Mouse (Mus musculus) limb, embryonic 10.5 days (tissue): ENCODE results near the gene Mus81. TPM values are rescaled to one million over a fixed set of nuclear protein-coding genes. Genes with fewer than 3 reads are reported as not detected.
A peak's percentile ranks its signal among the peaks of the same experiment; 100 is the strongest.

Experiments
- DNase-seq: peaks from one replicate; pipeline ENCODE4 v3.0.0-alpha.2; 2017; ENCODE audit warnings: low spot score
- H3K27ac ChIP-seq: fragments of 300-500 bp; sonication (generic); 2 replicates; pipeline ENCODE4 v1.5.1; 2016; ENCODE audit warnings: mild to moderate bottlenecking
- H3K27me3 ChIP-seq: fragments of 300-500 bp; sonication (generic); 2 replicates; pipeline ENCODE4 v1.6.1; 2016; ENCODE audit warnings: low read depth, mild to moderate bottlenecking; ENCODE audit not compliant: poor library complexity, severe bottlenecking
- H3K36me3 ChIP-seq: fragments of 300-500 bp; sonication (generic); 2 replicates; pipeline ENCODE4 v1.6.1; 2016; ENCODE audit warnings: mild to moderate bottlenecking, moderate library complexity
- H3K4me1 ChIP-seq: fragments of 300-500 bp; sonication (generic); 2 replicates; pipeline ENCODE4 v1.6.1; 2016
- H3K4me3 ChIP-seq: fragments of 300-500 bp; sonication (generic); 2 replicates; pipeline ENCODE4 v1.5.1; 2016; ENCODE audit warnings: mild to moderate bottlenecking, moderate library complexity
- H3K9me3 ChIP-seq: fragments of 300-500 bp; sonication (generic); replicated peaks from 2 replicates; pipeline ENCODE4 v1.6.1; 2016; ENCODE audit warnings: mild to moderate bottlenecking
- WGBS: fragments of 180-500 bp; shearing (Covaris S2); methylation state at CpG from one replicate; pipeline ENCODE4 v1.1.7; 2016; 5-methylcytosine and 5-hydroxymethylcytosine counted together
- polyA plus RNA-seq: library from polyadenylated mRNA; unstranded; fragments of >200 nt; fragmentation: Nextera tagmentation; extraction: Ambion mirVana; gene quantifications from 2 replicates; pipeline ENCODE4 v1.2.1, GENCODE M21; 2016

Mus81 gene
- polyA plus RNA-seq, 1 experiment from 2014 or later, result 40.4 TPM

DNA sequence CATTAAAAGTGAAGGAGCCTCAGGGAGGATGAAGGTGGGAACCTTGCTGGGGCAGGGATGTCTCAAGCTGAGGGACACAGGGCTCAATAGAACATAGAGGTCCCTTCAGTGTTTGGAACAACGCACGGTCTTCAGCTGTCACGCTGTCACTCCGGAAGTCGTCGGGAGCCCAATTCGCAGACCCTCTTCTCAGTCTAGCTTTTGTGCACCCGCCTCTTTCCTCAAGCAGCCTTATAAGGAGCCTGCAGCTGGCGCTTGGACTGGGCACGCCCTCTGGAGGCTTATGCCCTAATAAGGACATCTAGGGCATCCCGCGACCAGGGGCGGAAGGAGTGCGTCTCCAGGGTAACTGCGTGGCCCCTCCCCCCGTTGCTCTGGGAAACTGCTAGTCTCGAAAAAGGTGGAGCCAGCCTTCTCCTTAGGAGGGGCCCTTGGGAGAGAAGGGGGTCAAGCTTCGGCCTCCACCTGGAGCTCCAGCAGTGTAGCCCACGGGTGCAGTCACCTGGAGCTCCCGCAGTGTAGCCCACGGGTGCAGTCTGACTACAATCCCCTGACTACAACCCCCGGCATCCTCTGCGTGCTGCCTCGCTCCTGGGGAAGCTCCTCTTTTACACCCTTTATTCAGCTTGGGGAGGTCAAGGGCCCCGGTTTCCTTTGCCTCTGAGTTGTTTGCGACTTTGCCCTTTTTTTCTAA is 823 bp upstream of the Mus81 start:
- peak; percentile 98 for DNase-seq
- H3K9me3 ChIP-seq, result no peaks in the 10 kb centered on the region
- peak overlapping the region; percentile 97 for H3K27ac ChIP-seq
- peaks cover 41% of the 10 kb centered on the region for H3K4me1 ChIP-seq
- H3K36me3 ChIP-seq, result peaks cover 53% of the 10 kb centered on the region
- H3K4me3 ChIP-seq, result peak overlapping the region; percentile 97
- H3K27me3 ChIP-seq, result no peaks in the 10 kb centered on the region
- under 1% methylated on average over 26 of the region's 26 CpGs for WGBS

GRCm38 (mm10) chr19:5486771-5487170 is 1.4 kb downstream of the Mus81 start:
- no peaks in the 10 kb centered on the region for H3K9me3 ChIP-seq
- peak overlapping the region; percentile 97; the same call in 1 of the 2 replicates for H3K27ac ChIP-seq
- no peaks in the 10 kb centered on the region for H3K27me3 ChIP-seq
- peak overlapping the region; percentile 97 for H3K4me3 ChIP-seq
- WGBS, result 90% methylated on average over 4 of the region's 4 CpGs
- DNase-seq, result no peak
- H3K36me3 ChIP-seq, result peaks cover 53% of the 10 kb centered on the region
- H3K4me1 ChIP-seq, result peaks cover 35% of the 10 kb centered on the region

DNA sequence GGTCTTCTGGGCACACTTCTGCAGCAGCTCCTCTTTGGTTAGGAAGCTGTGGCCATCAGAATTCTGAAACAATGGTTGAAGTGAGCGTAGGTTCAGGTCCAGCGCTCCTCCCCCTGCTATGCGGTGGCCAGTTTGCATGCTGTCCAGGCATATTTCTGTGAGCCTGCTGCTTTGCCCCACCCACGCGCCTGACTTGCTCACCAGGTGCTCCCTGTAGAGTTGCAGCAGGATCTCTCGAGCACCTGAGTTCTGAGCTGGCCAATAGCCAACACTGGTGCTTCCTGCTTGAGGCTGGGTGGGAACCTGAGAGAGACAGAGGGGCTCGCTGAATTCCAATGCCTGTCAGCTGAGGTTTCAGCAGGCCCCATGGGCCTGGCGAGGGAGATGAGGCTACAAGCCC is 1.9 kb downstream of the Mus81 start:
- Histone ChIP-seq H3K4me1 (peaks cover 34% of the 10 kb centered on the region), H3K27ac (no peak overlapping the region), H3K9me3 (no peaks in the 10 kb centered on the region), H3K36me3 (peaks cover 56% of the 10 kb centered on the region), H3K27me3 (no peaks in the 10 kb centered on the region), H3K4me3 (peak overlapping the region; percentile 97)
- no peak for DNase-seq
- WGBS, result 93% methylated on average over 8 of the region's 8 CpGs

DNA sequence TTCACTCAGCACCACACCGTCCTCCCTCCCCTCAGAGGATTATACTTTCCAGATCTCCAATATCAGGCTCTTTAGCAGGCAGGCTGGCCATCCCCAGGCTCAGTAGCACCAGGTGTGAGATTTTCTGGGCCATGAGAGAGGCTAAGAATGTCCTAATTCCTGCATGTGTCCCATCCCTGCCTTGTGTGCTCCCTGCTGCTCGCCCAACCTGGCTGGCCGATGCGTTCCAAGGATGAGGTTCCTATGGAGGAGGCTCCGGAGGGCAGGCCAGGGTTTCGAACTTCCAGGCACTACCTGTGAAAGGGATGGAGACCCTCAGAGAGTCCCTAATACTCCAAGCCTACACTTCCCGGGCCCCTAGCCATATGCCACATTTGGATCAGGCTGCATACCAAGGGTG is 2.4 kb downstream of the Mus81 start:
- H3K27ac ChIP-seq, result no peak overlapping the region
- peaks cover 61% of the 10 kb centered on the region for H3K36me3 ChIP-seq
- no peaks in the 10 kb centered on the region for H3K27me3 ChIP-seq
- H3K9me3 ChIP-seq, result no peaks in the 10 kb centered on the region
- no peak for DNase-seq
- 93% methylated on average over 7 of the region's 7 CpGs for WGBS
- 0 out of 2 replicates have a peak overlapping the region, but pooled peaks have one; percentile 97 for H3K4me3 ChIP-seq
- peaks cover 34% of the 10 kb centered on the region for H3K4me1 ChIP-seq

DNA sequence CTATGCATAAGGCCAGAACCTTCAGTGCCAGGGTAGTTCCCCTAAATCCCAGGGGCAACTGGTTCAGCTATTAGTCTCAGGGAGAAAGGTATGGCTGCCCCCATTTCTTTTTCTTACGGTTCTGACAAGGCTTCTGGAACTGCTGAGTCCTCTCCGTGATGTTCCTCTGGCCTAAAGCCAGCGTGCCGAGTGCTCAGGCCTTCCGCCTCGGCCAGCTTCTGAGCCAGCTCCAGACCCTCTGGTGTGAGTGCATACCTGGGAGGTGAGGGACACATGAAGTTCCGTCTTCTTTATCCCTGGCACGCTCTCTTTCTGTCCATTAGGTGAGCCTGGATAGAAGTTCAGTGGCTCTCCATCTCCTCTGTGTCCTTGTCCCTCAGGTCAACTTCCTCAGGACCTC is 2.8 kb downstream of the Mus81 start:
- Histone ChIP-seq H3K36me3 (peaks cover 65% of the 10 kb centered on the region), H3K27me3 (no peaks in the 10 kb centered on the region), H3K9me3 (no peaks in the 10 kb centered on the region), H3K27ac (no peak overlapping the region), H3K4me3 (no peak overlapping the region), H3K4me1 (peaks cover 34% of the 10 kb centered on the region)
- 95% methylated on average over 8 of the region's 8 CpGs for WGBS
- no peak for DNase-seq

GRCm38 (mm10) chr19:5484496-5484895 is 3.7 kb downstream of the Mus81 start:
- H3K4me3 ChIP-seq, result no peak overlapping the region
- peaks cover 74% of the 10 kb centered on the region for H3K36me3 ChIP-seq
- whole genome bisulfite sequencing, result 95% methylated on average over 5 of the region's 5 CpGs
- no peak for DNase-seq
- H3K9me3 ChIP-seq, result no peaks in the 10 kb centered on the region
- H3K27me3 ChIP-seq, result no peaks in the 10 kb centered on the region
- H3K4me1 ChIP-seq, result peaks cover 29% of the 10 kb centered on the region
- no peak overlapping the region for H3K27ac ChIP-seq

GRCm38 (mm10) chr19:5483386-5484359 is 4.5 kb downstream of the Mus81 start:
- Histone ChIP-seq H3K36me3 (peaks cover 82% of the 10 kb centered on the region), H3K4me1 (peaks cover 22% of the 10 kb centered on the region), H3K9me3 (no peaks in the 10 kb centered on the region), H3K27ac (no peak overlapping the region), H3K27me3 (no peaks in the 10 kb centered on the region), H3K4me3 (no peak overlapping the region)
- WGBS, result 96% methylated on average over 19 of the region's 19 CpGs
- DNase-seq, result no peak

GRCm38 (mm10) chr19:5481398-5481797 is 6.8 kb downstream of the Mus81 start:
- H3K27me3 ChIP-seq, result no peaks in the 10 kb centered on the region
- DNase-seq, result no peak
- no peak overlapping the region for H3K4me3 ChIP-seq
- WGBS, result 91% methylated on average over 10 of the region's 10 CpGs
- H3K4me1 ChIP-seq, result peaks cover 9% of the 10 kb centered on the region
- no peaks in the 10 kb centered on the region for H3K9me3 ChIP-seq
- peaks cover 99% of the 10 kb centered on the region for H3K36me3 ChIP-seq
- no peak overlapping the region for H3K27ac ChIP-seq

DNA sequence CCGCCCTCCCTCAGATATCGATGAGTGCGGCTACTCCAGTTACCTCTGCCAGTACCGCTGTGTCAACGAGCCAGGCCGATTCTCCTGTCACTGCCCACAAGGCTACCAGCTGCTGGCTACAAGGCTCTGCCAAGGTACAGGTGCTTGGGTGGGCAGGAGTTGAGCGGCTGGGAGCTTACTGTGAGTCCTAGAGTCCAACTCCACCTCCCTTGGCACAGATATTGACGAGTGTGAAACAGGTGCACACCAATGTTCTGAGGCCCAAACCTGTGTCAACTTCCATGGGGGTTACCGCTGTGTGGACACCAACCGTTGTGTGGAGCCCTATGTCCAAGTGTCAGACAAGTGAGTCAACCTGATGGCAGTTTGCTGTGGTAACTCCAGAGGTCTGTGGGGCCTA is 8.2 kb downstream of the Mus81 start:
- peaks cover 18% of the 10 kb centered on the region for H3K4me1 ChIP-seq
- H3K4me3 ChIP-seq, result 0 out of 2 replicates have a peak overlapping the region, but pooled peaks have one; percentile 4
- H3K27me3 ChIP-seq, result no peaks in the 10 kb centered on the region
- peaks cover 96% of the 10 kb centered on the region for H3K36me3 ChIP-seq
- DNase-seq, result no peak
- WGBS, result 94% methylated on average over 10 of the region's 10 CpGs
- H3K9me3 ChIP-seq, result no peaks in the 10 kb centered on the region
- no peak overlapping the region for H3K27ac ChIP-seq

DNA sequence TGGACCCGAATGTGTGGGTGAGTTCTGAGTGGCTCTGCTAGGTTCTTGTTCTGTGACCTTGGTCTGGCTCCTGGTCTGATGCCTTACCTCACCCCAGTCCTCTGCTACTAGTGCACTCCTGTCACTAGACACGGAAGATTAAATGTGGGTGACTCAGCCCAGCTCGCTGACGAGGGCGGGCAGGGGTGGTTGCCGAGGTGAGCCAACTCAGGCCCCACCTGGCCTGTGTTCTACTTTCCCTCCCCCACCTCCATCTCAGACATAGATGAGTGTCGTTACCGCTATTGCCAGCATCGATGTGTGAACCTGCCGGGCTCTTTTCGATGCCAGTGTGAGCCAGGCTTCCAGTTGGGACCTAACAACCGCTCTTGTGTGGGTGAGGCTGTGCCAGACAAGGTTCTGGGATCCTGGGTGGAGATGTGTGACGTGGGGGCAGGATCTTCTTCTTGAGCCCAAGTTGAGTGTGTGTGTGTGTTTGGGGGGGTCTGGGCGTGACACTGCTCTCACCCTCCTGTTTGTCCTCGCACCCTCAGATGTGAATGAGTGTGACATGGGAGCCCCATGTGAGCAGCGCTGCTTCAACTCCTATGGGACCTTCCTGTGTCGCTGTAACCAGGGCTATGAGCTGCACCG is 10.4 kb downstream of the Mus81 start:
- WGBS, result 93% methylated on average over 18 of the region's 18 CpGs
- Histone ChIP-seq H3K27ac (no peak overlapping the region), H3K4me3 (no peak overlapping the region), H3K9me3 (no peaks in the 10 kb centered on the region), H3K4me1 (peaks cover 38% of the 10 kb centered on the region), H3K27me3 (no peaks in the 10 kb centered on the region), H3K36me3 (peaks cover 73% of the 10 kb centered on the region)
- DNase-seq, result no peak

DNA sequence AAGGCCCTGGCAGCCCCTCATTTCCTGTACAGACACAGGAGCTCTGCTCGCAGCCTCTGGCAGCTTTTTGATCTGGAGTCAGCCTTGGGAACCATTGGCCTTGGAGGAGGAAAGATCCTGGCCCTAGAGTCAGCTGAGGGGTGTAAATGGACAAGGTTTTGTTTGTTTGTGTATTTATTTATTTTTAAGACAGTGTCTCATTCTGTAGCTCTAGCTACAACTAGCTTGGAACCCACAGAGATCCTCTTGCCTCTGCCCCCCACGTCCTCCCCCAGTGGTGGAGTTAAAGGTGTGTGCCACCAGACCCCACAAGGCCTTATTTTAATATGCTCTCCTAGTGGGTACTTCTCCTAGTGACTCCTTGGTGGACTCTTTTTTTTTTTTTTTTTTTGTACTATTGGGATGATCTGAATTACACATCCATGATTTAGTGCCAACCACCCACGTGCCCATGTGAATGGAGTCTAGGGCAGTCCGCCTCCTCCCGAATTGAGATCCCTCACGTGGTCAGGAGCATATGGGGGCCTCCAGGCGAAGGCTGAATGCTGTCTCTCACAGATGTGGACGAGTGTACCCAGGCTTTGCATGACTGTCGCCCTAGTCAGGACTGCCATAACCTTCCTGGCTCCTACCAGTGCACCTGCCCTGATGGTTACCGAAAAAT is 11.1 kb downstream of the Mus81 start:
- H3K27ac ChIP-seq, result no peak overlapping the region
- H3K36me3 ChIP-seq, result peaks cover 67% of the 10 kb centered on the region
- no peaks in the 10 kb centered on the region for H3K9me3 ChIP-seq
- no peak for DNase-seq
- H3K4me3 ChIP-seq, result no peak overlapping the region
- H3K4me1 ChIP-seq, result peaks cover 38% of the 10 kb centered on the region
- H3K27me3 ChIP-seq, result no peaks in the 10 kb centered on the region
- 88% methylated on average over 10 of the region's 10 CpGs for WGBS

DNA sequence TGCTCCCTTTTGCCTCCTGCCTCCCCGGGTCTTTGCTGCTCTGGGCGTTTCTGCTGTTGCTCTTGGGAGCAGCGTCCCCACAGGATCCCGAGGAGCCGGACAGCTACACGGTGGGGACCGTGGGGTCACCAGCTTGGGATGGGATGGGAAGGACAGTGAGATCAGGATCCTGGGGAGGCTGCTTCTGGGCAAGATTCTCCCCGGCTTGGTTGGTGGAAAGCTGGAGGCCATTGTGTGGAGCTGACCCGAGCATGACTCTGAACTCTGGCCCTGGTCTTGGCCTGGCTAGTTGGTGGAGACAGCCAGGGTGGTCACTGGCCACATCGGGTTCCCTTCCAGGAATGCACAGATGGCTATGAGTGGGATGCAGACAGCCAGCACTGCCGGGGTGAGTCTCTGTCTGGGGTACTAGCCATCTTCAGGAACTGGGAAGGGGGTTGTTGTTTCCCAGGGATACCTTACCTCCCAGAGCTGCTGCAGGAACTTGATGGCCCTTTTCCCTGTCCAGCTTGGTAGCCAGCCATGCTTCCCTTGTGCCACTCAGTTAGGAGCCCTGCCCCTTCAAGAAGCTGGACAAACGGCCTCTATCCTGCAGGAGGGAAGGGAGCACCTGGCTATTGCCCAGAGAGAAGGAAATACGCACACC is 13.0 kb downstream of the Mus81 start:
- 21% methylated on average over 13 of the region's 13 CpGs for WGBS
- DNase-seq, result peak; percentile 64

More for the DNA sequence above, 13.0 kb downstream of the Mus81 start:
- Histone ChIP-seq H3K36me3 (peaks cover 47% of the 10 kb centered on the region), H3K27ac (peak overlapping the region; percentile 97), H3K4me3 (peak overlapping the region; percentile 83), H3K27me3 (no peaks in the 10 kb centered on the region), H3K4me1 (peaks cover 38% of the 10 kb centered on the region), H3K9me3 (no peaks in the 10 kb centered on the region)
